Mouse (Mus musculus): Measurements from ENCODE around the gene St6galnac3.
"Not testable (repeated sequence)": the region's sequence is repeated elsewhere in the genome, so short reads cannot be mapped to it uniquely, and the experiment has no call there.

St6galnac3 gene

DNA sequence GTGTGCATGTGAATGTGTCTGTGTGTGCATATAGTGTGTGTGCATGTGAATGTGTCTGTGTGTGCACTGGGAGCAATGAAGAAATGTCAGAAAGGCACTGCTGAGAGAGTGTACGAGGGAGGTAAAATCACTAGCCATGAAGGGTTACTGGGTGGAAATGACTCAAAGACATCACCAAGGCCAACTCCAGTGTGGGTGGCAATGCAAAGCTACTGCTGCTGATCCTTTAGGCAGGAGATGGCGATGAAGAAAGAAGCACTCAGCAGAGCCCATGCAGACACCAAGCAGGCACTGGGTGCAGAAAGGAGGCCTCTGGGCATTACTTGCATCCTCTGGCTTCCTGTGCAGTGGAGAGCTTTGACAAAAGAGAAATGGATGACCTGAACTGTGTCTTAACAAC, 310.8 kb downstream of the St6galnac3 start:
- no peak for DNase-seq (ENCODE audit: low spot score in 2 of 2)

GRCm38 (mm10) chr3:153409286-153409685, 315.7 kb downstream of the St6galnac3 start:
- DNase-seq (ENCODE audit: low spot score in 2 of 2): no peak

DNA sequence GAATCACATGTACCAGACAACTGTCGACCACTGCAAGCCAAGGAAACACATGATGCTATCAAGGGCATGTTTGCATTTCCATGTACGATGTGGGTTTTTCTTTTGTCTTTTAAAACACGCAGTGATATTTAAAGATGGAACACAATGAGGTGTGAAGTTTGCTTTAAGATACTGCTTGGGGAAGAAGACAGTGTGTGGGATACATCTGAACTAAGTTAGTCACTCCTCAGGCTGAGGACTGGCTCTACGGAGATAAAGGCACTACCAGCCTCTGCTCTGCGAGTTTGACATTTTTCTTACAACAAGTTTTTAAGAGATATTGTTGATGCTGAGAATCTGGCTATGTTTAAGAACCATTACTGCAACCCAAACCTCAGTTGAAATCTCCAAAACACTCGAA, 316.6 kb downstream of the St6galnac3 start:
- no peak for DNase-seq (ENCODE audit: low spot score in 2 of 2)

DNA sequence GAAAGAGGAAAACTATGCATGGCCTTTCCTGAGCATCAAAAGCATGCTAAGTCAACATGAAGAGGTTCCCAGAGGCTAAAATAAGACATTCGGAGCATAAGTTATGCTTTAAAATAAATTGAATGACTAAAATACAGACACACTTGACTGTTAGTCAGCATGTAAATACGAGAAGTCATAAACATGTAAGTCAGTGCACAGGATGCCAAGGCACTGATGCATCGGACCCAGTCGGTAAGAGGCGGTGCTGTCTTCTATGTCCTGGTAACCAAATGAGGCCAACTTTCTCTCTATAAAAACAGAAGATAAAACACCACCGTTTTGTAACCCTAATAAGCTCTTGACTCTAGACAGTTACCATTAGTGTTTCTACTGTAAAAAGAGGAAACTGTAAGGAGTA, 317.3 kb downstream of the St6galnac3 start:
- DNase-seq (ENCODE audit: low spot score in 2 of 2): no peak

DNA sequence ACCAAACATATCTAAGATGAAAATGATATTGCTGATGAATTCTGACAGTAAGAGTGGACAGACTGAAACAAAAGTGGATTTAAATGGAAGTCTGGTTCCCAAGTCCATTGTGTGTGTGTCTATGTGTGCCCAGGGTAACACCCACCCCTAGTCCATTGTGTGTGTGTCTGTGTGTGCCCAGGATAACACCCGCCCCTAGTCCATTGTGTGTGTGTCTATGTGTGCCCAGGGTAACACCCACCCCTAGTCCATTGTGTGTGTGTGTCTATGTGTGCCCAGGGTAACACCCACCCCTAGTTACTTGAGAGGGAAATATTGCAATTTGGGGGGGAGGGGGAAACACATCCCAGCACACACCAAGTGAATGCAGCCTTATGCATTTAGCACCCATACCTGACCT, 318.1 kb downstream of the St6galnac3 start:
- DNase-seq (ENCODE audit: low spot score in 2 of 2): no peak

DNA sequence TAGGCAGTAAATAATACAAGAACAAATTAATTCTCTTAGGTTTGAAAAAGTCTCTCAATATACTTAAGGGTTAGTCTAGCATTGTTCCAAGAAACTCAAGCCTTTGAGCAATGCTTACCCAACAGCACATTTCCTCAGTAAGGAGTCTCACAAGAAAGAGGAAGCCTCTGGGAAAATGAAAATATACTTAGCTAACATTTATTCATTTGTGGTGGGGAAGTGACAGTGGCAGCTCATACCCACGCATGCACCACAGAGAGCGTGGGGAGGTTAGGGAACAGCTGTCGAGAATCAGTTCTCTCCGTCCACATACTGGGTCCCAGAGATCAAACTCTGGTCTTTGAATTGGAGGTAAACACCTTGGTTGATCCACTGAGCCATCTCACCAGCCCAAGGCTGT, 318.8 kb downstream of the St6galnac3 start:
- no peak for DNase-seq (ENCODE audit: low spot score in 2 of 2)

- no peak for DNase-seq (ENCODE audit: low spot score in 2 of 2)
These were observed 319.3 kb downstream of the St6galnac3 start for GRCm38 (mm10) chr3:153405643-153406042.

GRCm38 (mm10) chr3:153400259-153400658, 324.7 kb downstream of the St6galnac3 start:
- no peak for DNase-seq (ENCODE audit: low spot score in 2 of 2)

- DNase-seq (ENCODE audit: low spot score in 2 of 2): no peak
These were observed 325.4 kb downstream of the St6galnac3 start for GRCm38 (mm10) chr3:153399574-153399973.

GRCm38 (mm10) chr3:153397726-153398125, 327.2 kb downstream of the St6galnac3 start:
- no peak for DNase-seq (ENCODE audit: low spot score in 2 of 2)

DNA sequence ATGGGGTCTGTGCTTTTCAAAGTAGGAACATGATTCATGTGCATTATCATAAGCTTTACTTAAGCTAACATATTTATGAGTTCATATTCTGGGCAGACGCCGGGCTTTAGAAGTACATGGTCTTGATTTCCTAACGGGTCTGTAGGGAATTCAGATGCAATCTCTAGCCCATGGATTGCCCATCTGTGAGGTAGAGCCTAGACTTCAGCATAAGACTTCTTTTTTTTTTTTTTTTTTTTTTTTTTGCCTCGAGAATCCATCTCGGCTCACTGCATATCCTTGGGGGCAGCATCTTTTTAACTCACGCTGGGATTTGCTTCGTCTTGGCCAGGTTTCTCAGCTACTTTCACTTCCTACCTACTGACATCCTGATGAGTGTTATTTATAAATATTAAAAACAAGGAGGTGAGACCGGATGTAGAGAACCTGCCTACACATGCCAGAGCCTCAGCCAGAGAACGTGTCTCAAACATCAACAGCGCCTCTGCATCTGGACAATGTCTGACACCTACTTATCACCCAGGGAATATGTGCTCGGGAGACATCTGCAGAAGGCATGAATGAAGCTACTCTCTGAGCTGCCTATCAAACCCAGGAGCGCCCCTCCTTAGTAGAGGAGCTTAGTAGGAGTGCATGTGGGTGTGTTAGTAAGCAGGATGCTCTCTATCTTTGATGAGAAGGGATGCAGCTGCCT, 328.5 kb downstream of the St6galnac3 start:
- DNase-seq (ENCODE audit: low spot score in 2 of 2): no peak

DNA sequence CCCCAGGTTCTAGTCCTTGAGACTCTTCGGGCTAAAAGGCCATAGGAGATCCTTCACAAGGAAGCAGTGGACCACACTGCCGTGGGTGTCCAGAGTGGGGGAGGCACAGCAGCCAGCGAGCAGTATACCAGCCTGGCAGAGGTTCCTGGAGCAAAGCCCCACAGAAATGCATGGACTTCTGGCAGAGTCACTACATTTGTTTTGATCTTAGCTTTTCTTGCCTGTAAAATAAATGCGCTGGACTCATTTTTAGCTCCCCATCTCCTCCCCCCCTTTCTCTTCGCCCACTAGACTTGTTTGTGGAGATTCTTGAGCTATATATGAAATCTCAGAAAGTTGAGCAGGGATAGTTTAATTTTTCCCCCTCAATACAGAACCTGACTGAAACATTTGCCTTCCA, 329.6 kb downstream of the St6galnac3 start:
- DNase-seq (ENCODE audit: low spot score in 2 of 2): no peak

DNA sequence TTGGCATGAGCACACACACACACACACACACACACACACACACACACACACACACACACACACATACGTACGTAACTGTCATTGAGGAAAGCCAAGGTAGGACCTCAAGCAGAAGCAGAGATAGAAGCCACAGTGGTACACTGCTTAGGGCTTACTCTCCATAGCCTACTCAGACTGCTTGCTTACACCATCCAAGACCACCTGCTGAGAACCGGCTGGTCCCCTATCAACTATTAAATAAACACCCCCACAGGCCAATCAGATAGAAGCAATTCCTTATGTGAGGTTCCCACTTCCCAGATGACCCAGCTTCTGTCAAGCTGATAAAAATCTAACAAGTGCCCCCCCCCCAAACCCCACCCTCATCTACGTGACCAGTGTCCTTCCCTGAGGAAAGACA, 330.2 kb downstream of the St6galnac3 start:
- no peak for DNase-seq (ENCODE audit: low spot score in 2 of 2)

- no peak for DNase-seq (ENCODE audit: low spot score in 2 of 2)
These were observed 330.8 kb downstream of the St6galnac3 start for GRCm38 (mm10) chr3:153394224-153394623.

DNA sequence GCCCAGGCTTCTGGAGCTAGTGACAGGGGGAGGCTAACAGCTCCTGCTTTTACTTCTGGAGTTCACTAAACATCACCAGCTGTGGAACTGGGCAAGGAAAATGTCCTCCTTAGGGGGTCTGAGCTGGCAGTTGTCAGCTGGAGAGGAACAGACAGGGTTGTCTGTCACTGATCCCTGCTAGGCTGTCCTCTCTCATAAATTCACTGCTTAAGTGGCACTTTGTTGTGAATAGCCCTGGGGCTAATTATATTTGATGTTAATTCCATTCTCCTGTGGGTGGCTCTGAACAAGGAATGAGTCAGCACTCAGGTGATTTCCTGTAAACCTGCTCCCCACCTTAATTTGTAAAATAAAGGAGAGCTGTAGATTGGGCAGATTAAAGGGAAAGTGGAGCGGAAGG, 333.5 kb downstream of the St6galnac3 start:
- DNase-seq (ENCODE audit: low spot score in 2 of 2): not testable (repeated sequence)

DNA sequence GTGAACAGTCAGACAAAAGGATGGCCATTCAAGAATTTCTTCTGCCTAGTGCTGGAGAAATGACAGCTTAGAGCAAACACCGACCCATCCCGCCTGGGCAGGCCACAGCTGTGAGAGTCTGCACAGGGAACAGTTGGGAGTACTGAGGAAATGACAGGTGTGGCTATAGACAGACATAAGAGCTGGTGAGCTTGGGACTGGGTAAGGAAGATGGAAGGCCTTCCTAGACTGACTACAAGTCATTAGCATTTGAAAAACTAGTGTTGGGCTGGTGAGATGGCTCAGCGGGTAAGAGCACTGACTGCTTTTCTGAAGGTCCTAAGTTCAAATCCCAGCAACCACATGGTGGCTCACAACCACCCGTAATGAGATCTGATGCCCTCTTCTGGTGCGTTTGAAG, 340.3 kb downstream of the St6galnac3 start:
- not testable (repeated sequence) for DNase-seq (ENCODE audit: low spot score in 2 of 2)

DNA sequence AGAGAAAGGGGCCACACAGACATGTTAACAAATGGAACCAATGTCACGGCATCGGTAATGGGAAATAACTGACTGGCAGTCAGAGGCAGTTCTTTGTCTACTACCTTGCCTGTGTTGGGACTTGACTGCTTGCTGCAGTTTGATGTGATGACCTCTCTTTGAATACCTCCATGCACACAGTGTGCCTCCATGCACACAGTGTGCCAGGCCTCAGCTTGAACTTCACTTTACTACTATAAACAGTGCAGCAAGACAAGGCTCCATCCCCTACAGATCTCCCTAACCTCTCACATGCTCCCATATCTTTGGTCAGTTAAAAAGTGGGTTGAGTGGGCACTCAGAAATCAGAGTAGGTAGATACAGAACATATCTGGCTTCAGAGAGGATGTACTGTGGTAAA, 341.3 kb downstream of the St6galnac3 start:
- no peak for DNase-seq (ENCODE audit: low spot score in 2 of 2)

GRCm38 (mm10) chr3:153365057-153365755, 359.8 kb downstream of the St6galnac3 start:
- no peak for DNase-seq (ENCODE audit: low spot score in 2 of 2)

GRCm38 (mm10) chr3:153364366-153364765, 360.6 kb downstream of the St6galnac3 start:
- no peak for DNase-seq (ENCODE audit: low spot score in 2 of 2)

- no peak for DNase-seq (ENCODE audit: low spot score in 2 of 2)
These were observed 365.0 kb downstream of the St6galnac3 start for GRCm38 (mm10) chr3:153359966-153360365.

GRCm38 (mm10) chr3:153356071-153356470, 368.9 kb downstream of the St6galnac3 start:
- no peak for DNase-seq (ENCODE audit: low spot score in 2 of 2)

- DNase-seq (ENCODE audit: low spot score in 2 of 2): no peak
These were observed 370.0 kb downstream of the St6galnac3 start for GRCm38 (mm10) chr3:153354988-153355297.

DNA sequence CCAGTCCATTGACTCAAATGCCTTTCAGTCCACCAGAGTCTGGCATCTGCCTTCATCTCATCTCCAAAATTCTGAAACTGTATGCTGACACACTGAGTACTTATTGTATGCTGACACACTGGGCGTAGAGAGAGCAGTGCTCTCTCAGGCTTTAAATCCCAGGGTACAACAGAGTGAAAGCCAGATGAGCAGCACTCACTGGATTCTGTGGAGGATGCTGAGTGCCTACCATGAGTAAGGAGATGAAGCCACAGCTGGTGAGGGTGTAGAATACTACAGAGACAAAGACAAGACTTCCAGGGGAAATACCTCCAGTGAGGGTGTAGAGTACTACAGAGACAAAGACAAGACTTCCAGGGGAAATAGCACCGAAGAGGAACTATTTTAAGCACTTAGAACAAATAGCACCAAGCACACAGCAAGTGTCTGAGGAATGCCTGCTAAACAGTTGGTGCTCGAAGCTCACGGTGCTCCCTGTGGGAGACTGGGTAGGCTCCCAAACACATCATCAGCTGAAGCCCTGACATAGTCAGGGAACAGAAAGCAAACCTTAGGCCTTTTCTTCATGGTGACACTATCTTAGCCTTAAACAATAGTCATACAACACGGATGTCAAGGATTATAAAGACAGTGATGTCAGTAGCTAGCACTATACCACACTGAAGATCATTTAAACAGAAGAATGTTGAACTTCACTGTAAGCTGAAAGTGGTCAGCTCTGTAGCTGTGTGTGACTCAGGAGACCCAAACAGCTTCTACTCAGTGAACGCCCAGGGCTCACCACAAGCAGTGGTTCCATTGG, 370.6 kb downstream of the St6galnac3 start:
- DNase-seq (ENCODE audit: low spot score in 2 of 2): no peak

Measured in thymus, postnatal 10 days (tissue).